In the genomic region with DNA sequence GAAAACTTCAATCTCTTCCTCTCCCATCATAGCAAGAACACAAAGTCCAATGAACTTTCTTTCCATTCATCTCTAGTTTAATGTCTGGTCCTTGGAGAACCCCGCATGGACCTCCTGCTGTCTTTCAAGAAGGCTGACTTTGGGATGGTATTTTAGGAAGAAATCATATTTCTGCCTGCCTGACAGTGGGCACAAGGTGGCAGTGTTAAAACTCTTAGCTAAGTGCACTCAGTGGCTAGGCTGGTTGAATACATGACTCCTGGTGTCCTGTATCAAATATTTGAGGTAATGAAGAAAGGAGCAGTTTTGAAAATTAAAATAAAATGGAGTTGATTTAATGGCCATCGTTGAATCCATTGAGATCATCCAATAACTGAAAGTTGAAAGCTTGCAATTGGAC, we compare ENCODE assay signal across 22 mouse cellular contexts. TPM values are rescaled to one million over a fixed set of nuclear protein-coding genes. Genes with fewer than 3 reads are reported as not detected.
DNase-seq lines count a peak whose midpoint lies in the region; ATAC-seq and TF ChIP-seq lines count a peak whose summit lies in the region.
"Had no signal": no experiment of that assay in that cellular context is flagged by ENCODE, and none has a peak within 500 bp of the region (broad histone marks: within the 10 kb centered on the region; RNA-seq: fewer than 3 reads in every experiment).

No protein-coding gene starts in this region.

- ATAC-seq in forebrain, postnatal 0 days: no peak
- no peak for ATAC-seq in forebrain, embryonic 14.5 days
- ATAC-seq in intestine, postnatal 0 days: no peak
- ATAC-seq in intestine, embryonic 16.5 days: no peak
- no peak for ATAC-seq in liver, postnatal 0 days
- no peak for ATAC-seq in liver, embryonic 12.5 days
- ATAC-seq in neural tube, embryonic 15.5 days (ENCODE audit: low FRiP score): no peak
- ATAC-seq: intestine, embryonic 15.5 days; lung, postnatal 0 days; midbrain, embryonic 16.5 days had no signal

- no peaks in the 10 kb centered on the region for H3K9me3 ChIP-seq in forebrain, postnatal 0 days (ENCODE audit: low read length)
- H3K9me3 ChIP-seq in forebrain, embryonic 14.5 days (replicated peaks; ENCODE audit: control insufficient read depth, low read length): no peaks in the 10 kb centered on the region
- no peaks in the 10 kb centered on the region for H3K9me3 ChIP-seq in intestine, postnatal 0 days (ENCODE audit: control insufficient read depth)
- H3K9me3 ChIP-seq in intestine, embryonic 16.5 days (ENCODE audit: control insufficient read depth, low read length): no peaks in the 10 kb centered on the region
- no peaks in the 10 kb centered on the region for H3K9me3 ChIP-seq in liver, postnatal 0 days (ENCODE audit: low read length)
- no peaks in the 10 kb centered on the region for H3K9me3 ChIP-seq in liver, embryonic 12.5 days (replicated peaks)
- no peaks in the 10 kb centered on the region for H3K9me3 ChIP-seq in neural tube, embryonic 15.5 days (replicated peaks)
- H3K9me3 ChIP-seq: hindbrain, embryonic 15.5 days; intestine, embryonic 15.5 days; limb, embryonic 12.5 days had no signal

- no peak overlapping the region for H3K4me3 ChIP-seq in forebrain, postnatal 0 days (ENCODE audit: low read depth, low read length)
- H3K4me3 ChIP-seq in forebrain, embryonic 14.5 days (ENCODE audit: low read depth, low read length): no peak overlapping the region
- H3K4me3 ChIP-seq in intestine, postnatal 0 days (ENCODE audit: low read depth, low read length): no peak overlapping the region
- no peak overlapping the region for H3K4me3 ChIP-seq in intestine, embryonic 16.5 days (ENCODE audit: low read length)
- H3K4me3 ChIP-seq in liver, postnatal 0 days (ENCODE audit: low read depth, low read length): no peak overlapping the region
- no peak overlapping the region for H3K4me3 ChIP-seq in liver, embryonic 12.5 days
- no peak overlapping the region for H3K4me3 ChIP-seq in cortical plate, adult 2 months (ENCODE audit: insufficient read depth, low read length)
- H3K4me3 ChIP-seq in neural tube, embryonic 15.5 days (replicated peaks): no peak overlapping the region
- H3K4me3 ChIP-seq: hindbrain, embryonic 15.5 days; intestine, embryonic 15.5 days; limb, embryonic 12.5 days had no signal

- no peak for TF ChIP-seq EP300 in liver, postnatal 0 days (IDR thresholded peaks at IDR 0.05; ENCODE audit: low read depth)

- TF ChIP-seq CTCF in forebrain, postnatal 0 days (IDR thresholded peaks at IDR 0.05; ENCODE audit: low read depth): peak; percentile 23
- TF ChIP-seq CTCF in intestine, postnatal 0 days (IDR thresholded peaks at IDR 0.05; ENCODE audit: low read depth): 0 out of 2 replicates have a peak, but pooled peaks have one; percentile 9
- 0 out of 2 replicates have a peak, but pooled peaks have one; percentile 7 for TF ChIP-seq CTCF in liver, postnatal 0 days (IDR thresholded peaks at IDR 0.05; ENCODE audit: low read depth)
- TF ChIP-seq CTCF in cortical plate, adult 2 months (IDR thresholded peaks at IDR 0.05; ENCODE audit: extremely low read depth, insufficient read depth, low read length): peak; percentile 59

- no peak overlapping the region for H3K9ac ChIP-seq in forebrain, postnatal 0 days
- H3K9ac ChIP-seq in forebrain, embryonic 14.5 days (ENCODE audit: low read length): no peak overlapping the region
- no peak overlapping the region for H3K9ac ChIP-seq in intestine, postnatal 0 days (ENCODE audit: low read depth, low read length)
- H3K9ac ChIP-seq in intestine, embryonic 16.5 days (ENCODE audit: low read depth, low read length): no peak overlapping the region
- H3K9ac ChIP-seq in liver, postnatal 0 days (replicated peaks): no peak overlapping the region
- no peak overlapping the region for H3K9ac ChIP-seq in liver, embryonic 12.5 days
- H3K9ac ChIP-seq in neural tube, embryonic 15.5 days (replicated peaks): no peak overlapping the region
- H3K9ac ChIP-seq: hindbrain, embryonic 15.5 days; intestine, embryonic 15.5 days; limb, embryonic 12.5 days; liver, embryonic 14.5 days had no signal

- H3K27ac ChIP-seq in forebrain, postnatal 0 days (ENCODE audit: low read depth, low read length): no peak overlapping the region
- H3K27ac ChIP-seq in forebrain, embryonic 14.5 days (ENCODE audit: low read depth, low read length): no peak overlapping the region
- H3K27ac ChIP-seq in intestine, postnatal 0 days (ENCODE audit: low read depth, low read length): no peak overlapping the region
- H3K27ac ChIP-seq in intestine, embryonic 16.5 days (ENCODE audit: low read length): no peak overlapping the region
- no peak overlapping the region for H3K27ac ChIP-seq in liver, postnatal 0 days (ENCODE audit: low read depth)
- H3K27ac ChIP-seq in liver, embryonic 12.5 days: no peak overlapping the region
- H3K27ac ChIP-seq in cortical plate, adult 2 months (ENCODE audit: insufficient read depth, low read length): no peak overlapping the region
- H3K27ac ChIP-seq in neural tube, embryonic 15.5 days (replicated peaks): no peak overlapping the region
- H3K27ac ChIP-seq: hindbrain, embryonic 15.5 days; intestine, embryonic 15.5 days; limb, embryonic 12.5 days; liver, embryonic 14.5 days; macrophage had no signal

- no peaks in the 10 kb centered on the region for H3K27me3 ChIP-seq in forebrain, postnatal 0 days (ENCODE audit: insufficient read depth, low read length)
- no peaks in the 10 kb centered on the region for H3K27me3 ChIP-seq in forebrain, embryonic 14.5 days (replicated peaks; ENCODE audit: control insufficient read depth, insufficient read depth, low read length)
- H3K27me3 ChIP-seq in intestine, postnatal 0 days (replicated peaks; ENCODE audit: control insufficient read depth, insufficient read depth, low read length): no peaks in the 10 kb centered on the region
- H3K27me3 ChIP-seq in intestine, embryonic 16.5 days (replicated peaks; ENCODE audit: control insufficient read depth, insufficient read depth, low read length): no peaks in the 10 kb centered on the region
- H3K27me3 ChIP-seq in liver, postnatal 0 days (ENCODE audit: insufficient read depth, low read length): no peaks in the 10 kb centered on the region
- no peaks in the 10 kb centered on the region for H3K27me3 ChIP-seq in liver, embryonic 12.5 days (replicated peaks)
- H3K27me3 ChIP-seq in neural tube, embryonic 15.5 days (replicated peaks): no peaks in the 10 kb centered on the region
- H3K27me3 ChIP-seq: hindbrain, embryonic 15.5 days; intestine, embryonic 15.5 days had no signal

- DNase-seq in forebrain, postnatal 0 days: no peak
- DNase-seq in forebrain, embryonic 14.5 days (ENCODE audit: low spot score): no peak
- no peak for DNase-seq in liver, postnatal 0 days
- DNase-seq: adrenal gland, adult 2 months; cerebellum, adult 18-20 months; gastrocnemius, postnatal 10 days; heart, adult 18-20 months; thymus, adult 2 months; thymus, postnatal 4 days had no signal

- WGBS in forebrain, postnatal 0 days: 96% methylated on average over 2 of the region's 2 CpGs
- 95% methylated on average over 2 of the region's 2 CpGs for WGBS in forebrain, embryonic 14.5 days
- WGBS in intestine, postnatal 0 days: 91% methylated on average over 2 of the region's 2 CpGs
- WGBS in intestine, embryonic 16.5 days: 91% methylated on average over 2 of the region's 2 CpGs
- WGBS in liver, postnatal 0 days (ENCODE audit: insufficient replicate concordance): 84% methylated on average over 2 of the region's 2 CpGs
- WGBS in liver, embryonic 12.5 days (ENCODE audit: insufficient replicate concordance): 72% methylated on average over 2 of the region's 2 CpGs
- WGBS in neural tube, embryonic 15.5 days: 97% methylated on average over 2 of the region's 2 CpGs

- TF ChIP-seq POLR2A in cortical plate, adult 2 months (IDR thresholded peaks at IDR 0.05; ENCODE audit: extremely low read depth, insufficient read depth, low read length): no peak

- no peak overlapping the region for H3K4me2 ChIP-seq in forebrain, postnatal 0 days (ENCODE audit: low read depth)
- H3K4me2 ChIP-seq in forebrain, embryonic 14.5 days (ENCODE audit: low read length): no peak overlapping the region
- H3K4me2 ChIP-seq in intestine, postnatal 0 days (replicated peaks; ENCODE audit: low read depth): no peak overlapping the region
- no peak overlapping the region for H3K4me2 ChIP-seq in intestine, embryonic 16.5 days (ENCODE audit: low read depth, low read length)
- H3K4me2 ChIP-seq in liver, postnatal 0 days (ENCODE audit: low read depth, low read length): no peak overlapping the region
- no peak overlapping the region for H3K4me2 ChIP-seq in liver, embryonic 12.5 days
- no peak overlapping the region for H3K4me2 ChIP-seq in neural tube, embryonic 15.5 days
- H3K4me2 ChIP-seq: hindbrain, embryonic 15.5 days; intestine, embryonic 15.5 days; limb, embryonic 12.5 days had no signal

- H3K36me3 ChIP-seq in forebrain, postnatal 0 days (ENCODE audit: insufficient read depth): no peaks in the 10 kb centered on the region
- no peaks in the 10 kb centered on the region for H3K36me3 ChIP-seq in forebrain, embryonic 14.5 days (ENCODE audit: control insufficient read depth, insufficient read depth, low read length)
- no peaks in the 10 kb centered on the region for H3K36me3 ChIP-seq in intestine, postnatal 0 days (ENCODE audit: control insufficient read depth, insufficient read depth)
- no peaks in the 10 kb centered on the region for H3K36me3 ChIP-seq in intestine, embryonic 16.5 days (ENCODE audit: control insufficient read depth, insufficient read depth, low read length)
- no peaks in the 10 kb centered on the region for H3K36me3 ChIP-seq in liver, postnatal 0 days (replicated peaks; ENCODE audit: insufficient read depth, low read length)
- no peaks in the 10 kb centered on the region for H3K36me3 ChIP-seq in liver, embryonic 12.5 days
- H3K36me3 ChIP-seq in neural tube, embryonic 15.5 days: no peaks in the 10 kb centered on the region
- H3K36me3 ChIP-seq: hindbrain, embryonic 15.5 days; intestine, embryonic 15.5 days; limb, embryonic 12.5 days had no signal

- no peaks in the 10 kb centered on the region for H3K4me1 ChIP-seq in forebrain, postnatal 0 days (ENCODE audit: insufficient read depth)
- no peaks in the 10 kb centered on the region for H3K4me1 ChIP-seq in forebrain, embryonic 14.5 days (ENCODE audit: control insufficient read depth, insufficient read depth, low read length)
- no peaks in the 10 kb centered on the region for H3K4me1 ChIP-seq in intestine, postnatal 0 days (replicated peaks; ENCODE audit: control insufficient read depth, insufficient read depth, low read length)
- no peaks in the 10 kb centered on the region for H3K4me1 ChIP-seq in intestine, embryonic 16.5 days (ENCODE audit: control insufficient read depth, insufficient read depth, low read length)
- H3K4me1 ChIP-seq in liver, postnatal 0 days (ENCODE audit: insufficient read depth): no peaks in the 10 kb centered on the region
- no peaks in the 10 kb centered on the region for H3K4me1 ChIP-seq in liver, embryonic 12.5 days
- H3K4me1 ChIP-seq in cortical plate, adult 2 months (ENCODE audit: control insufficient read depth, insufficient read depth, low read length): no peaks in the 10 kb centered on the region
- no peaks in the 10 kb centered on the region for H3K4me1 ChIP-seq in neural tube, embryonic 15.5 days
- H3K4me1 ChIP-seq: hindbrain, embryonic 15.5 days; intestine, embryonic 15.5 days; limb, embryonic 12.5 days had no signal

RNA-seq across cellular contexts. Expression of a gene that starts 30.3 kb away (rescaled TPM):
- 12.8 and 16.4 TPM in 2 replicates for total RNA-seq in forebrain, postnatal 0 days (2014; rRNA removed)
- 40.2 and 55.2 TPM in 2 replicates for polyA plus RNA-seq in forebrain, postnatal 0 days (2015; fragmentation: Nextera tagmentation; extraction: Ambion mirVana)
- 45.2 and 54.4 TPM in 2 replicates for polyA plus RNA-seq in forebrain, embryonic 14.5 days (2014; fragmentation: Nextera tagmentation; extraction: Ambion mirVana)
- polyA plus RNA-seq in intestine, postnatal 0 days (2015; fragmentation: Nextera tagmentation; extraction: Ambion mirVana): 1.3 and 1.5 TPM in 2 replicates
- 1.4 and 2.1 TPM in 2 replicates for polyA plus RNA-seq in intestine, embryonic 16.5 days (2015; fragmentation: Nextera tagmentation; extraction: Ambion mirVana)
- 2.0 and 2.4 TPM in 2 replicates for polyA plus RNA-seq in liver, postnatal 0 days (2015; fragmentation: Nextera tagmentation; extraction: Ambion mirVana)
- polyA plus RNA-seq in liver, embryonic 12.5 days (2016; fragmentation: Nextera tagmentation; extraction: Ambion mirVana): 0.61 TPM in 2 replicates
- polyA plus RNA-seq in cortical plate, adult 2 months (2012; rRNA removed): 26.2 and 28.1 TPM in 2 replicates
- 48.0 and 59.7 TPM in 2 replicates for polyA plus RNA-seq in neural tube, embryonic 15.5 days (2015; fragmentation: Nextera tagmentation; extraction: Ambion mirVana)
- total RNA-seq: neutrophil, adult 5-6 weeks had no signal
- polyA plus RNA-seq: macrophage had no signal

Comparison
In these comparisons a context has a peak if more than half of its experiments do, and no peak if none do; other contexts are left out.
1. CTCF ChIP-seq: peak in every context shown above with its lines; median percentile 59 in cortical plate, adult 2 months; 23 in forebrain, postnatal 0 days; 9 in intestine, postnatal 0 days; 7 in liver, postnatal 0 days.